Mouse (Mus musculus) adrenal gland (tissue): ENCODE data around the gene Polr2l.

ENCODE experiments used
- intact Hi-C: fragments of 180-260 bp; cut with DNase I; formaldehyde crosslinking; loops from one replicate; pipeline ENCODE4 v1.15.1; 2025

Polr2l gene

GRCm38 (mm10) chr7:141435129-141435855, 39.6 kb downstream of the Polr2l start:
- intact Hi-C loops = no loop called here

GRCm38 (mm10) chr7:141434464-141434863, 40.5 kb downstream of the Polr2l start:
- intact Hi-C loops = no loop called here

- intact Hi-C loops = no loop called here
These were observed 41.2 kb downstream of the Polr2l start for GRCm38 (mm10) chr7:141433517-141434400.

GRCm38 (mm10) chr7:141432741-141433516, 42.0 kb downstream of the Polr2l start:
- intact Hi-C loops = no loop called here

DNA sequence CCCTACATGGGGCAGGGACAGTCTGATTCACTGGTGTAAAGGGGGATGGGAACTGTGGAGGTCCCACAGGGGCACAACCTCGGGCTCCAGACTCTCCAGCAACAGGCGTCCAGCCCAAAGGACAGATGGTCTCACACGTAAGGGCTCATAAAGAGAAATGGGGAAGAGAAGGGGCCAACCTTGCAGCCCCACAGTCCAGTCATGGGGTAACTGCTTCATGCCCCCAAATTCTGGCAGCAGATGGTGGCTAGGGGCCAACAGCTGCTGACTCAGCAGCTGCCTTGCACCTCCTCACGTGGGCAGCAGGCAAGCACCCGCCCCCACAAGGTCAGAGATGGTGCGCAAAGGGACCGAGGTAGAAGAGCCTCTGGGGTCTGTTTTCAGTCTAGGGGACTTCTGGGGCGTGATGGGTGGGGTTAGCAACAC, 42.7 kb downstream of the Polr2l start:
- intact Hi-C loops = no loop called here

DNA sequence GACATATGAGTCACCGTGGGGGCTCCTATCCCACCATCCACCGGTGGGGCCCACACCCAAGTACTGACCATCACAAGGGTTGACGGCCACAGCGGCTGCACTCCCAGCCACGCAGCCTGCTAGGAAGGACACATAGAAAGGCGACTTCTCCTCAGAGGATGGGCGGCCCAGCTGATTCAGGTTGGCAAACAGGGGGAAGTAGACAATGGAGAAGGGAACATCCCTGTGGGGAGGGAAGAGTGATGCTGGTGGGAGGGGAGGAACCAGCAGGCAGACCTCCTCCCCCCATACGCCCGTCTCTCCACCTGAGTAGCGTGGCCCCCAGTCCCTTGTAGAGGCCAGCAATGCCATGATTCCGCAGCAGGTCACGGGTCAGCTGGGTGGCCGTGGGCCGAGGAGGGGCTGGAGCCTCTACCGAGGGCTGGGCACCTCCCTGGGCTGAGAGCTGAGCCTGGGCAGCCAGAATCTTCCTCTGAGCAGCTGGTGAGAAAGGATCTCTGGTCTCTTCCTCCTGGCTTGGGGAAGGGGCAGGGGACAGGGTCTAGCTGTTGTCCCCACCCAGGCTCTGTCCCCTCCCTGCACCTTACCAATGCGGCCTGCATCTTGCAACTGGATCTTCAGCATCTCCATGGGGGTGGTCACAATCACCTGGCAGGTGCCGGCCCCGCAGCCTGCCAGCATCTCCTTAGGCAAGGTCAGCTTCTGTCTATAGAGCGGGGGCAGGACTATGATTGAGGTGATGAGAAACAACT, 43.3 kb downstream of the Polr2l start:
- intact Hi-C loops = no loop called here

- intact Hi-C loops = no loop called here
These were observed 44.2 kb downstream of the Polr2l start for GRCm38 (mm10) chr7:141430585-141431240.

DNA sequence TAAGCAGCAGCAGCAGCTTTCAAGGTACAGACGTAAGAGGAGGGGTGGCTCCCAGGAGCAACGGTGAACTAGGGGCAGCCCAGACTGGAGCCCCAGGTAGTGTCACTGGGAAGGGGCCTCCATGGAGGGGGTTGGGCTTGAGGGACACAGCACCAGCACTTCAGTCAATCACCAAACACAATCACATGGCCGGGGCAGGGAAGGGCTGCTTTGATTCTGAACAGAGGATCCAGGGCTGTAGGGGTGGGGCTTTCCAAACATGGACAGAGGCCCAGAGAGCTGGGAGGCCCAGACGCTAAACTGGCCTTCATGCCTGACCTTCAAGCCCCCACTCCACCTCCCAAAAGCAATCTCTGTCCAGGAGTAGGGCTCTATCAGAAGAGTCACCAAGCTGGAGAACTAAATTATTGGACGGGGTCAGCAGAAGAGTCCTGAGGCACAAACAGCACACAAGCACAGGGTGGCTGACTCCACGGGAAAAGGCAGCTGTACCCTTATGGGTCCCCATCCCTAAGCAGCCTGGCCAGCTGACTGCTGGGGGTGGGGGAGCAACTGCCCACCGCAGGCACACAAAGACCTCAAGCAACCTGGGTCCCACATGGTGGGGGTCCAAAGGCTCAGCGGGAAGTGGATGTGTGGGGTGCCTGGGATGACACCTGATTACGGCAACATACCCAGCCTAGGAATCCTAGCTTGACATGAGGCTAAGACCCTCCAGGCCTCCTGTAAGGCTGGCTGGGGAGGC, 44.9 kb downstream of the Polr2l start:
- intact Hi-C loops = no loop called here

GRCm38 (mm10) chr7:141429310-141429709, 45.6 kb downstream of the Polr2l start, which contains the start of gene Cend1:
Cend1 (minus strand) TSS chr7:141429491.
- intact Hi-C loops = no loop called here

GRCm38 (mm10) chr7:141428701-141429100, 46.2 kb downstream of the Polr2l start:
- intact Hi-C loops = no loop called here

GRCm38 (mm10) chr7:141426948-141427730, 47.8 kb downstream of the Polr2l start:
- intact Hi-C loops = no loop called here

DNA sequence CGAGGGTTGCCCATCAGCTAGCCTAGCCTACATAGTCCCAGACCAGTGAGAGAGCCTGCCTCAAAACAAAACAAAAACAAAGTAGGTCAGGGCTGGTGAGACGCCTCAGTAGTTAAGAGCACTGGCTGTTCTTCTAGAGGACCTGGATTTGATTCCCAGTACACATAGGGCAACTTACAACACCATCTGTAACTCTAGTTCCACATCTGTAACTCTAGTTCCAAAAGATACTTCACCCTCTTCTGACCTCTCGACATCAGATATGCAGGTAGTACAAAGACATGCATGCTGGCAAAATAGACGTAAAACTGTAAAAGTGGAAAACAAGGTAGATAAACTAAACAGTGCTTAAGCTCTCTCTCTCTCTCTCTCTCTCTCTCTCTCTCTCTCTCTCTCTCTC, 51.1 kb downstream of the Polr2l start:
- intact Hi-C loops = no loop called here
